Mouse (Mus musculus) liver, embryonic 14.5 days (tissue): ENCODE measurements at regions not wholly inside any gene's neighbourhood (a gene's known extent, or its start where the extent isn't known, plus 50 kb on each side); places are given as distances from the start of the nearest gene placed in this dataset.

Experiments
- CTCF ChIP-seq: IDR thresholded peaks from 2 replicates; pipeline ENCODE4 v1.5.1; 2016; ENCODE audit warnings: antibody characterized with exemption, low read depth, control low read depth
- EP300 ChIP-seq: IDR thresholded peaks from 2 replicates; pipeline ENCODE4 v1.6.1; 2016; ENCODE audit warnings: antibody characterized with exemption, low read depth

- no peak for TF ChIP-seq CTCF
- TF ChIP-seq EP300 = no peak
Measured at GRCm38 (mm10) chr4:131475023-131475422, 363.1 kb downstream of the Ptpru start.
